In the genomic region with DNA sequence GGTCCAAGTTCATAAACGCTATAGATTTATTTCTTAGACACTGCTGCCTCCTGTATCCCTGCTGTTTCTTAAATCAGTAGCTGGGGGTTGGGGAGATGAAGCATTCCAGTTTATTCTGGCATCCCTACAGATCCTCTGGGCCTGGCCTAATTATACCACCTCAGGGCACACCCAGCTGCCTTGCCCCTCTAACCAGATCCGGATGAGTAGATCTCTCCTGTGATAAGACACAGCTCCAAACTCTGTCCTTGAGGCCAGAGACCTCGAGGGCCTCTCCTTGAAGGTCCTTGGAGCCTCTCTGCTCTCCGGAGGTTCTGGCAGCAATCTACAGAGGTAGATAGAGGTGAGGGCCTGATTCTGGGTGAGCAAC, we compare ENCODE assay signal across 8 mouse cellular contexts. TPM values are rescaled to one million over a fixed set of nuclear protein-coding genes. Genes with fewer than 3 reads are reported as not detected.
DNase-seq lines count a peak whose midpoint lies in the region; ATAC-seq and TF ChIP-seq lines count a peak whose summit lies in the region.

No protein-coding gene starts in this region.

- TF ChIP-seq CTCF in testis, adult 2 months (IDR thresholded peaks at IDR 0.05; ENCODE audit: control insufficient read depth, insufficient read depth, insufficient replicate concordance, low read depth, low read length), result no peak
- no peak for TF ChIP-seq CTCF in cortical plate, adult 2 months (IDR thresholded peaks at IDR 0.05; ENCODE audit: extremely low read depth, insufficient read depth, low read length)

- peak overlapping the region; percentile 83 for H3K27ac ChIP-seq in testis, adult 2 months (ENCODE audit: control insufficient read depth, insufficient read depth, low read depth, low read length)
- H3K27ac ChIP-seq in cortical plate, adult 2 months (ENCODE audit: insufficient read depth, low read length), result peak overlapping the region; percentile 67
- H3K27ac ChIP-seq in liver, embryonic 12.5 days, result peak overlapping the region; percentile 82
- peak overlapping the region; percentile 98 for H3K27ac ChIP-seq in stomach, embryonic 14.5 days (ENCODE audit: low read length)

- H3K4me2 ChIP-seq in liver, embryonic 12.5 days, result peak overlapping the region; percentile 84
- peak overlapping the region; percentile 58 for H3K4me2 ChIP-seq in stomach, embryonic 14.5 days (replicated peaks; ENCODE audit: low read depth, low read length)

- DNase-seq in testis, postnatal 10 days (ENCODE audit: low spot score), result no peak
- peak; percentile 44 for DNase-seq in heart, postnatal 4 days
- no peak for DNase-seq in testis, postnatal 14 days (ENCODE audit: low spot score)
- no peak for DNase-seq in ovary, postnatal 14 days (ENCODE audit: low spot score)

- no peaks in the 10 kb centered on the region for H3K36me3 ChIP-seq in testis, adult 2 months (ENCODE audit: control insufficient read depth, insufficient read depth, low read length)
- H3K36me3 ChIP-seq in liver, embryonic 12.5 days, result 0 out of 2 replicates have a peak, but pooled peaks cover 3% of the 10 kb centered on the region
- no peaks in the 10 kb centered on the region for H3K36me3 ChIP-seq in stomach, embryonic 14.5 days (ENCODE audit: control insufficient read depth, insufficient read depth, low read length)

- peak overlapping the region; percentile 69 for H3K9ac ChIP-seq in liver, embryonic 12.5 days
- H3K9ac ChIP-seq in stomach, embryonic 14.5 days (replicated peaks; ENCODE audit: low read depth, low read length), result peak overlapping the region; percentile 67

- no peaks in the 10 kb centered on the region for H3K9me3 ChIP-seq in liver, embryonic 12.5 days (replicated peaks)
- H3K9me3 ChIP-seq in stomach, embryonic 14.5 days (ENCODE audit: control insufficient read depth, low read depth, low read length), result no peaks in the 10 kb centered on the region

- H3K27me3 ChIP-seq in testis, adult 2 months (ENCODE audit: control insufficient read depth, insufficient read depth, low read length), result peaks cover 12% of the 10 kb centered on the region
- peaks cover 84% of the 10 kb centered on the region for H3K27me3 ChIP-seq in liver, embryonic 12.5 days (replicated peaks)
- no peaks in the 10 kb centered on the region for H3K27me3 ChIP-seq in stomach, embryonic 14.5 days (ENCODE audit: control insufficient read depth, insufficient read depth, low read length)

- ATAC-seq in liver, embryonic 12.5 days, result no peak
- ATAC-seq in stomach, embryonic 14.5 days (ENCODE audit: insufficient number of reproducible peaks, insufficient read depth, low FRiP score, low read depth), result no peak

- H3K4me3 ChIP-seq in testis, adult 2 months (ENCODE audit: control insufficient read depth, low read depth, low read length), result peak overlapping the region; percentile 79
- H3K4me3 ChIP-seq in cortical plate, adult 2 months (ENCODE audit: insufficient read depth, low read length), result peak overlapping the region; percentile 32; the same call in 1 of the 2 replicates
- peak overlapping the region; percentile 60 for H3K4me3 ChIP-seq in liver, embryonic 12.5 days
- peak overlapping the region; percentile 33 for H3K4me3 ChIP-seq in stomach, embryonic 14.5 days (ENCODE audit: low read depth, low read length)

- WGBS in liver, embryonic 12.5 days (ENCODE audit: insufficient replicate concordance), result 3% methylated on average over 4 of the region's 4 CpGs
- 2% methylated on average over 4 of the region's 4 CpGs for WGBS in stomach, embryonic 14.5 days

- no peak for TF ChIP-seq POLR2A in testis, adult 2 months (IDR thresholded peaks at IDR 0.05; ENCODE audit: control insufficient read depth, low read depth, low read length)
- TF ChIP-seq POLR2A in cortical plate, adult 2 months (IDR thresholded peaks at IDR 0.05; ENCODE audit: extremely low read depth, insufficient read depth, low read length), result no peak

- H3K4me1 ChIP-seq in testis, adult 2 months (ENCODE audit: control insufficient read depth, insufficient read depth, low read length), result peaks cover 40% of the 10 kb centered on the region
- peaks cover 2% of the 10 kb centered on the region; the same call in 1 of the 2 replicates for H3K4me1 ChIP-seq in cortical plate, adult 2 months (ENCODE audit: control insufficient read depth, insufficient read depth, low read length)
- H3K4me1 ChIP-seq in liver, embryonic 12.5 days, result peaks cover 51% of the 10 kb centered on the region
- peaks cover 25% of the 10 kb centered on the region for H3K4me1 ChIP-seq in stomach, embryonic 14.5 days (ENCODE audit: control insufficient read depth, insufficient read depth, low read length)

RNA-seq across cellular contexts. Expression of a gene that starts 5.4 kb away (rescaled TPM):
- 9.7 and 12.4 TPM in 2 replicates for polyA plus RNA-seq in testis, adult 2 months (2012; rRNA removed)
- polyA plus RNA-seq in cortical plate, adult 2 months (2012; rRNA removed), result 26.8 and 28.1 TPM in 2 replicates
- total RNA-seq in heart, postnatal 4 days (2021), result 10 to 100 TPM; 44.5 to 54.4 TPM
- 12.5 and 12.7 TPM in 2 replicates for polyA plus RNA-seq in liver, embryonic 12.5 days (2016; fragmentation: Nextera tagmentation; extraction: Ambion mirVana)
- polyA plus RNA-seq in stomach, embryonic 14.5 days (2014; fragmentation: Nextera tagmentation; extraction: Ambion mirVana), result 74.1 and 75.8 TPM in 2 replicates
